Mouse (Mus musculus): ENCODE results near the gene Mid1.
"Not testable (repeated sequence)": the region's sequence is repeated elsewhere in the genome, so short reads cannot be mapped to it uniquely, and the experiment has no call there.

The Mid1 gene

GRCm38 (mm10) chrX:169999226-169999883 lies 314.4 kb downstream of the Mid1 start:
- DNase-seq (ENCODE audit: low read depth, low spot score), result not testable (repeated sequence)

GRCm38 (mm10) chrX:169999912-170000641 lies 315.1 kb downstream of the Mid1 start:
- not testable (repeated sequence) for DNase-seq (ENCODE audit: low read depth, low spot score)

GRCm38 (mm10) chrX:170000642-170001387 lies 315.8 kb downstream of the Mid1 start:
- DNase-seq (ENCODE audit: low read depth, low spot score), result not testable (repeated sequence)

GRCm38 (mm10) chrX:170001388-170001695 lies 316.3 kb downstream of the Mid1 start:
- DNase-seq (ENCODE audit: low read depth, low spot score), result not testable (repeated sequence)

- not testable (repeated sequence) for DNase-seq (ENCODE audit: low read depth, low spot score)
These were observed 317.7 kb downstream of the Mid1 start for GRCm38 (mm10) chrX:170002510-170003197.

- not testable (repeated sequence) for DNase-seq (ENCODE audit: low read depth, low spot score)
These were observed 318.5 kb downstream of the Mid1 start for GRCm38 (mm10) chrX:170003536-170003935.

GRCm38 (mm10) chrX:170004236-170004635 lies 319.2 kb downstream of the Mid1 start:
- DNase-seq (ENCODE audit: low read depth, low spot score), result not testable (repeated sequence)

GRCm38 (mm10) chrX:170004793-170005192 lies 319.8 kb downstream of the Mid1 start:
- not testable (repeated sequence) for DNase-seq (ENCODE audit: low read depth, low spot score)

GRCm38 (mm10) chrX:170005194-170005593 lies 320.2 kb downstream of the Mid1 start:
- not testable (repeated sequence) for DNase-seq (ENCODE audit: low read depth, low spot score)

GRCm38 (mm10) chrX:170005695-170006297 lies 320.8 kb downstream of the Mid1 start:
- DNase-seq (ENCODE audit: low read depth, low spot score), result not testable (repeated sequence)

GRCm38 (mm10) chrX:170006694-170007247 lies 321.8 kb downstream of the Mid1 start:
- DNase-seq (ENCODE audit: low read depth, low spot score), result not testable (repeated sequence)

GRCm38 (mm10) chrX:170007375-170008178 lies 322.6 kb downstream of the Mid1 start:
- not testable (repeated sequence) for DNase-seq (ENCODE audit: low read depth, low spot score)

GRCm38 (mm10) chrX:170008179-170008467 lies 323.1 kb downstream of the Mid1 start:
- not testable (repeated sequence) for DNase-seq (ENCODE audit: low read depth, low spot score)

- DNase-seq (ENCODE audit: low read depth, low spot score), result not testable (repeated sequence)
These were observed 323.6 kb downstream of the Mid1 start for GRCm38 (mm10) chrX:170008584-170008983.

- DNase-seq (ENCODE audit: low read depth, low spot score), result peak; percentile 100
These were observed 324.2 kb downstream of the Mid1 start, which contains the start of gene Gm21887 for GRCm38 (mm10) chrX:170009016-170009750. Gm21887 (plus strand) TSS chrX:170009659.

GRCm38 (mm10) chrX:170009801-170010221 lies 324.8 kb downstream of the Mid1 start:
- peak; percentile 100 for DNase-seq (ENCODE audit: low read depth, low spot score)

GRCm38 (mm10) chrX:170010581-170011528 lies 325.9 kb downstream of the Mid1 start:
- not testable (repeated sequence) for DNase-seq (ENCODE audit: low read depth, low spot score)

- DNase-seq (ENCODE audit: low read depth, low spot score), result not testable (repeated sequence)
These were observed 326.5 kb downstream of the Mid1 start for GRCm38 (mm10) chrX:170011529-170011879.

Measured in c-Kit-negative CD71-positive TER-119-positive erythroid progenitor cells, embryonic 14.5 days (primary cell).